Mouse (Mus musculus) CH12.LX (cell line): ENCODE results near the gene Gon7. TPM values are rescaled to one million over a fixed set of nuclear protein-coding genes. Genes with fewer than 3 reads are reported as not detected.

Experiments used
- DNase-seq: peaks from one replicate; pipeline ENCODE4 v3.0.0-alpha.2; 2013; ENCODE audit errors: extremely low read depth
- H3K27ac ChIP-seq: 2 replicates; pipeline ENCODE4 v1.5.1; 2012; ENCODE audit warnings: low read depth, mild to moderate bottlenecking, control low read depth, moderate library complexity; ENCODE audit not compliant: insufficient read depth
- H3K27me3 ChIP-seq: replicated peaks from 2 replicates; pipeline ENCODE3; 2012; ENCODE audit warnings: inconsistent platforms
- H3K36me3 ChIP-seq, 2 experiments: replicated peaks in 1 of 2; 2 replicates each; pipeline versions ENCODE3 to v1.6.1; 2012; ENCODE audit warnings: inconsistent platforms in 1 of 2, low read length in 1 of 2, mild to moderate bottlenecking in 1 of 2, mixed read lengths in 1 of 2, moderate library complexity in 1 of 2; ENCODE audit not compliant: control insufficient read depth in 1 of 2, insufficient read depth in 1 of 2
- H3K4me1 ChIP-seq, 2 experiments: 2 replicates each; pipeline ENCODE4 v1.6.1; 2012; ENCODE audit warnings: inconsistent platforms in 1 of 2, moderate library complexity in 1 of 2; ENCODE audit not compliant: insufficient read depth in 2 of 2, control insufficient read depth in 1 of 2
- H3K4me2 ChIP-seq: 2 replicates; pipeline ENCODE4 v1.6.1; 2012; ENCODE audit warnings: low read depth, mild to moderate bottlenecking, control low read depth; ENCODE audit not compliant: poor library complexity, insufficient read depth, severe bottlenecking
- H3K4me3 ChIP-seq, 3 experiments: fragments of 150-350 bp in 1 of 3; sonication (generic) in 1 of 3; replicated peaks in 1 of 3; 2 replicates each; pipeline versions ENCODE3 to v1.5.1; 2011 to 2012; ENCODE audit warnings: low read depth in 2 of 3, low read length in 2 of 3, mild to moderate bottlenecking in 2 of 3, moderate library complexity in 2 of 3, control low read depth in 1 of 3, improper control_type of control experiment in 1 of 3, inconsistent platforms in 1 of 3, mixed read lengths in 1 of 3; ENCODE audit not compliant: poor library complexity in 1 of 3
- H3K79me2 ChIP-seq: replicated peaks from 2 replicates; pipeline ENCODE4 v1.6.1; 2012; ENCODE audit warnings: mild to moderate bottlenecking, moderate library complexity; ENCODE audit not compliant: control insufficient read depth, poor library complexity, insufficient read depth, severe bottlenecking; ENCODE audit errors: extremely low read depth
- H3K9ac ChIP-seq: 2 replicates; pipeline ENCODE4 v1.6.1; 2012; ENCODE audit warnings: low read depth, mild to moderate bottlenecking, control low read depth, moderate library complexity; ENCODE audit not compliant: insufficient read depth
- H3K9me3 ChIP-seq: replicated peaks from 2 replicates; pipeline ENCODE3; 2012; ENCODE audit warnings: low read length, inconsistent platforms, mixed read lengths
- CHD2 ChIP-seq: IDR thresholded peaks from 2 replicates; pipeline ENCODE4 v1.6.1; 2011; ENCODE audit warnings: low read length, improper control_type of control experiment
- E2F4 ChIP-seq: IDR thresholded peaks from 2 replicates; pipeline ENCODE4 v1.6.1; 2011; ENCODE audit warnings: low read depth, low read length, improper control_type of control experiment; ENCODE audit not compliant: insufficient replicate concordance
- ELF1 ChIP-seq: IDR thresholded peaks from 2 replicates; pipeline ENCODE4 v1.6.1; 2014; ENCODE audit warnings: low read depth, mild to moderate bottlenecking, inconsistent platforms, low read length, improper control_type of control experiment
- ETS1 ChIP-seq: conservative IDR thresholded peaks from 2 replicates; pipeline ENCODE4 v1.6.1; 2012; ENCODE audit warnings: low read depth, mild to moderate bottlenecking, inconsistent platforms, low read length, improper control_type of control experiment, moderate library complexity
- HCFC1 ChIP-seq: IDR thresholded peaks from 2 replicates; pipeline ENCODE4 v1.6.1; 2012; ENCODE audit warnings: low read depth, mild to moderate bottlenecking, inconsistent platforms, low read length, improper control_type of control experiment
- IRF4 ChIP-seq: IDR thresholded peaks from 2 replicates; pipeline ENCODE4 v1.6.1; 2014; ENCODE audit warnings: low read depth, mild to moderate bottlenecking, inconsistent platforms, low read length, improper control_type of control experiment
- JUN ChIP-seq: IDR thresholded peaks from 2 replicates; pipeline ENCODE4 v1.6.1; 2011; ENCODE audit warnings: low read depth, mild to moderate bottlenecking, low read length, improper control_type of control experiment, moderate library complexity; ENCODE audit not compliant: insufficient read depth
- MAFK ChIP-seq: IDR thresholded peaks from 2 replicates; pipeline ENCODE4 v1.6.1; 2011; ENCODE audit warnings: low read length, improper control_type of control experiment; ENCODE audit not compliant: insufficient replicate concordance
- MXI1 ChIP-seq: IDR thresholded peaks from 2 replicates; pipeline ENCODE4 v1.6.1; 2011; ENCODE audit warnings: mild to moderate bottlenecking, low read depth, low read length, improper control_type of control experiment
- NELFE ChIP-seq: IDR thresholded peaks from 2 replicates; pipeline ENCODE4 v1.6.1; 2011; ENCODE audit warnings: low read depth, low read length, improper control_type of control experiment
- NRF1 ChIP-seq: IDR thresholded peaks from 2 replicates; pipeline ENCODE4 v1.6.1; 2014; ENCODE audit warnings: low read depth, mild to moderate bottlenecking, inconsistent platforms, low read length, improper control_type of control experiment, moderate library complexity
- POLR2A ChIP-seq: IDR thresholded peaks from 2 replicates; pipeline ENCODE4 v1.6.1; 2011; ENCODE audit warnings: low read depth, mild to moderate bottlenecking, improper control_type of control experiment, low read length
- RCOR1 ChIP-seq: conservative IDR thresholded peaks from 2 replicates; pipeline ENCODE4 v1.6.1; 2012; ENCODE audit warnings: low read depth, mild to moderate bottlenecking, inconsistent platforms, low read length, improper control_type of control experiment
- SMC3 ChIP-seq: IDR thresholded peaks from 2 replicates; pipeline ENCODE4 v1.6.1; 2011; ENCODE audit warnings: low read depth, low read length, improper control_type of control experiment
- UBTF ChIP-seq: IDR thresholded peaks from 2 replicates; pipeline ENCODE4 v1.6.1; 2012; ENCODE audit warnings: low read depth, mild to moderate bottlenecking, inconsistent platforms, low read length, improper control_type of control experiment, moderate library complexity
- USF1 ChIP-seq: IDR thresholded peaks from 2 replicates; pipeline ENCODE4 v1.6.1; 2014; ENCODE audit warnings: low read depth, mild to moderate bottlenecking, inconsistent platforms, low read length, improper control_type of control experiment
- USF2 ChIP-seq: conservative IDR thresholded peaks from 2 replicates; pipeline ENCODE4 v1.6.1; 2011; ENCODE audit warnings: low read depth, low read length, improper control_type of control experiment
- ZNF384 ChIP-seq: IDR thresholded peaks from 2 replicates; pipeline ENCODE4 v1.6.1; 2012; ENCODE audit warnings: low read depth, low read length, improper control_type of control experiment, inconsistent platforms
- dilution Hi-C: fragments of 300-500 bp; cut with MboI; formaldehyde crosslinking; loops from 2 replicates; pipeline ENCODE4 v1.14.3; 2020; ENCODE audit warnings: low sequenced_read_pairs; ENCODE audit not compliant: extremely low pct_unique_long_range_greater_than_20kb, extremely low pct_ligation_motif_present
- in situ Hi-C: fragments of 300-500 bp; cut with MboI; formaldehyde crosslinking; loops from 3 replicates; pipeline ENCODE4 v1.14.3; 2019; ENCODE audit warnings: low sequenced_read_pairs, low pct_ligation_motif_present, low pct_unique_long_range_greater_than_20kb, mixed read lengths
- polyA plus RNA-seq: library from polyadenylated mRNA; unstranded; fragments of >175 nt; gene quantifications from 2 replicates; pipeline ENCODE4 v1.2.1, GENCODE M21; 2012; ENCODE audit warnings: low read depth; ENCODE audit not compliant: insufficient read length
- total RNA-seq, 2 experiments: library from RNA; depleted of rRNA; stranded (reverse); fragments of 300-350 nt in 1 of 2; fragments of >200 nt in 1 of 2; gene quantifications; 2 replicates each; pipeline ENCODE4 v1.2.3; 2012 to 2014

Gon7 gene
- total and polyA plus RNA-seq, 3 experiments: 20.9 to 30.0 (median 21.1) TPM

- Histone ChIP-seq H3K4me2 (no peak overlapping the region), H3K4me3 (no peak overlapping the region)
- TF ChIP-seq UBTF (no peak), NRF1 (no peak), E2F4 (no peak), NELFE (no peak), HCFC1 (no peak)
- TF ChIP-seq, all 38 proteins: peak for 0
- Histone ChIP-seq H3K9ac (no peak overlapping the region), H3K9me3 (no peaks in the 10 kb centered on the region), H3K27me3 (no peaks in the 10 kb centered on the region), H3K36me3 (no peaks in the 10 kb centered on the region), H3K4me1 (peaks cover 0 to 10% of the 10 kb centered on the region in 2 experiments; a peak in 2 of 4 replicates), H3K79me2 (no peaks in the 10 kb centered on the region), H3K27ac (no peak overlapping the region)
- in situ Hi-C loops (no loop called here), dilution Hi-C loops (no loop called here)
- no peak for DNase-seq
Measured at GRCm38 (mm10) chr12:102722966-102723365, 34.6 kb downstream of the Gon7 start.

GRCm38 (mm10) chr12:102722451-102722850 lies 35.2 kb downstream of the Gon7 start:
- Histone ChIP-seq H3K27me3 (no peaks in the 10 kb centered on the region), H3K79me2 (no peaks in the 10 kb centered on the region), H3K36me3 (no peaks in the 10 kb centered on the region), H3K9ac (no peak overlapping the region), H3K27ac (no peak overlapping the region), H3K9me3 (no peaks in the 10 kb centered on the region), H3K4me2 (no peak overlapping the region), H3K4me3 (no peak overlapping the region), H3K4me1 (peaks cover 0 to 10% of the 10 kb centered on the region in 2 experiments; a peak in 2 of 4 replicates)
- in situ Hi-C loops: no loop called here
- dilution Hi-C loops: no loop called here
- no peak for TF ChIP-seq ETS1
- TF ChIP-seq MAFK: no peak
- TF ChIP-seq USF1: no peak
- no peak for TF ChIP-seq ELF1
- no peak for TF ChIP-seq SMC3
- TF ChIP-seq RCOR1: no peak
- TF ChIP-seq ZNF384: no peak
- TF ChIP-seq IRF4: no peak
- TF ChIP-seq MXI1: no peak
- no peak for TF ChIP-seq POLR2A
- TF ChIP-seq NELFE: no peak
- no peak for TF ChIP-seq JUN
- TF ChIP-seq NRF1: no peak
- no peak for TF ChIP-seq CHD2
- TF ChIP-seq USF2: no peak
- DNase-seq: no peak
